8 mouse cellular contexts compared by ENCODE assay signal in genomic region chr10:61534371-61535101, GRCm38 (mm10). TPM values are rescaled to one million over a fixed set of nuclear protein-coding genes. Genes with fewer than 3 reads are reported as not detected.
A peak's percentile ranks its signal among the peaks of the same experiment; 100 is the strongest.
DNase-seq lines count a peak whose midpoint lies in the region; ATAC-seq lines count a peak whose summit lies in the region.

No protein-coding gene starts in this region.

- DNase-seq in CD4-positive helper T cell, adult 2 months (ENCODE audit: low read depth, low spot score): peak; percentile 22
- DNase-seq in ZHBTc4 (ENCODE audit: low read depth, low spot score): peak; percentile 18
- DNase-seq in forebrain, embryonic 14.5 days (ENCODE audit: low spot score): peak; percentile 80
- no peak for DNase-seq in limb, embryonic 10.5 days (ENCODE audit: low spot score)
- DNase-seq in gastrocnemius, adult 18-20 months (ENCODE audit: low spot score): no peak
- DNase-seq in frontal cortex, postnatal 14 days (ENCODE audit: low spot score in 2 of 2): no peak
- no peak for DNase-seq in right cerebral cortex, postnatal 14 days

- H3K4me1 ChIP-seq in forebrain, embryonic 14.5 days (ENCODE audit: control insufficient read depth, insufficient read depth, low read length): peaks cover 42% of the 10 kb centered on the region
- H3K4me1 ChIP-seq in limb, embryonic 10.5 days: peaks cover 33% of the 10 kb centered on the region
- H3K4me1 ChIP-seq in midbrain, embryonic 12.5 days: peaks cover 63% of the 10 kb centered on the region

- peak overlapping the region; percentile 29 for H3K9ac ChIP-seq in forebrain, embryonic 14.5 days (ENCODE audit: low read length)
- peak overlapping the region; percentile 26; the same call in 1 of the 2 replicates for H3K9ac ChIP-seq in midbrain, embryonic 12.5 days (replicated peaks)

- H3K4me2 ChIP-seq in forebrain, embryonic 14.5 days (ENCODE audit: low read length): 0 out of 2 replicates have a peak overlapping the region, but pooled peaks have one; percentile 14
- 0 out of 2 replicates have a peak overlapping the region, but pooled peaks have one; percentile 7 for H3K4me2 ChIP-seq in midbrain, embryonic 12.5 days (replicated peaks)

- H3K4me3 ChIP-seq in forebrain, embryonic 14.5 days (ENCODE audit: low read depth, low read length): no peak overlapping the region
- no peak overlapping the region for H3K4me3 ChIP-seq in limb, embryonic 10.5 days
- H3K4me3 ChIP-seq in midbrain, embryonic 12.5 days: no peak overlapping the region

- H3K27me3 ChIP-seq in forebrain, embryonic 14.5 days (replicated peaks; ENCODE audit: control insufficient read depth, insufficient read depth, low read length): no peaks in the 10 kb centered on the region
- H3K27me3 ChIP-seq in limb, embryonic 10.5 days (ENCODE audit: low read depth, poor library complexity, severe bottlenecking): no peaks in the 10 kb centered on the region
- H3K27me3 ChIP-seq in midbrain, embryonic 12.5 days: no peaks in the 10 kb centered on the region

- H3K27ac ChIP-seq in forebrain, embryonic 14.5 days (ENCODE audit: low read depth, low read length): peak overlapping the region; percentile 91
- H3K27ac ChIP-seq in limb, embryonic 10.5 days: peak overlapping the region; percentile 82
- peak overlapping the region; percentile 93 for H3K27ac ChIP-seq in midbrain, embryonic 12.5 days (replicated peaks)

- H3K36me3 ChIP-seq in forebrain, embryonic 14.5 days (ENCODE audit: control insufficient read depth, insufficient read depth, low read length): no peaks in the 10 kb centered on the region
- peaks cover 2% of the 10 kb centered on the region; the same call in 1 of the 2 replicates for H3K36me3 ChIP-seq in limb, embryonic 10.5 days
- no peaks in the 10 kb centered on the region for H3K36me3 ChIP-seq in midbrain, embryonic 12.5 days

- 26% methylated on average over 3 of the region's 3 CpGs for WGBS in forebrain, embryonic 14.5 days
- 77% methylated on average over 3 of the region's 3 CpGs for WGBS in limb, embryonic 10.5 days
- WGBS in midbrain, embryonic 12.5 days: 37% methylated on average over 3 of the region's 3 CpGs

- H3K9me3 ChIP-seq in forebrain, embryonic 14.5 days (replicated peaks; ENCODE audit: control insufficient read depth, low read length): no peaks in the 10 kb centered on the region
- H3K9me3 ChIP-seq in limb, embryonic 10.5 days (replicated peaks): no peaks in the 10 kb centered on the region
- H3K9me3 ChIP-seq in midbrain, embryonic 12.5 days: no peaks in the 10 kb centered on the region

- ATAC-seq in forebrain, embryonic 14.5 days: peak; percentile 83
- ATAC-seq in midbrain, embryonic 12.5 days (ENCODE audit: low FRiP score, low read depth): peak; percentile 88

RNA-seq across cellular contexts. Expression of gene Lrrc20, which starts 58.9 kb away (rescaled TPM):
- 21.3 TPM in 2 replicates for polyA plus RNA-seq in forebrain, embryonic 14.5 days (2014; fragmentation: Nextera tagmentation; extraction: Ambion mirVana)
- 10.9 and 11.4 TPM in 2 replicates for polyA plus RNA-seq in limb, embryonic 10.5 days (2016; fragmentation: Nextera tagmentation; extraction: Ambion mirVana)
- polyA plus RNA-seq in midbrain, embryonic 12.5 days (2016; fragmentation: Nextera tagmentation; extraction: Ambion mirVana): 13.7 and 14.3 TPM in 2 replicates
- total RNA-seq in gastrocnemius, adult 18-20 months (2021): 100 to 1,000 TPM; 161 to 167 TPM

Comparison
In these comparisons a context has a peak if more than half of its experiments do, and no peak if none do; other contexts are left out.
1. DNase-seq: peak in CD4-positive helper T cell, adult 2 months (single experiment), ZHBTc4 (single experiment) and forebrain, embryonic 14.5 days (single experiment); none in limb, embryonic 10.5 days (single experiment), gastrocnemius, adult 18-20 months (single experiment), frontal cortex, postnatal 14 days (0 of 2) and right cerebral cortex, postnatal 14 days (single experiment).
2. Peak in every context shown above with its lines, with median percentiles within 50 percentile points of each other: H3K27ac ChIP-seq.